Mouse (Mus musculus): Measurements from ENCODE around the gene Hcrtr2.

The Hcrtr2 gene

DNA sequence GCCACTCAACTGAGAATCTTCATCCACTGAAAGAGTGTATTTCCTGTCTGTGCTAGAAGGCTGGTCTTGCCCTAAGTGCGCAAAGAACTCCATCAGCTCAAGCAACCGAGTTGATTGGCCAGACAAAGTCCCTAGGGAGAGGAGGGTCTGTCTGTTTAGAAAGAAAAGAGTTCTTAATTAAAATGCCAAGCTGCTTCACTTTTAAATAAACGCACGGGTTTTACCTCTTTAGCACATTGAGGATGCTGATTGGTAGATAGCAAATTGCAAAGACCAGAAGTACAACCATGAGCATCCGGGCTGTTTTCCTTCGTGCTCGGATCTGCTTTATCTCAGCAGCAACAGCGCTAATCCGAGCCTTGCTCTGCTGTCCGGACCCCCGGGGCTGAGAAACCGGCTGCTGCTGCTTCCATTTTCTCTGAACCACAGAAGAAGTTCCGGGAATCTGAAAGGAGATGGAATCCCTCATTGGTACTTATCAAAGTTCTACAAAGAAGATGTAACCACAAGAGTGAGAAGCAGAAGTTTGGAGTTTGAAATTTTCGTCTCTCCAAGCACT is 87.6 kb downstream of the Hcrtr2 start:
- DNase-seq (ENCODE audit: low read depth, low spot score) = peak; percentile 9

- no peak for DNase-seq (ENCODE audit: low read depth, low spot score)
Observed at GRCm38 (mm10) chr9:76234899-76235298, 88.8 kb downstream of the Hcrtr2 start.

DNA sequence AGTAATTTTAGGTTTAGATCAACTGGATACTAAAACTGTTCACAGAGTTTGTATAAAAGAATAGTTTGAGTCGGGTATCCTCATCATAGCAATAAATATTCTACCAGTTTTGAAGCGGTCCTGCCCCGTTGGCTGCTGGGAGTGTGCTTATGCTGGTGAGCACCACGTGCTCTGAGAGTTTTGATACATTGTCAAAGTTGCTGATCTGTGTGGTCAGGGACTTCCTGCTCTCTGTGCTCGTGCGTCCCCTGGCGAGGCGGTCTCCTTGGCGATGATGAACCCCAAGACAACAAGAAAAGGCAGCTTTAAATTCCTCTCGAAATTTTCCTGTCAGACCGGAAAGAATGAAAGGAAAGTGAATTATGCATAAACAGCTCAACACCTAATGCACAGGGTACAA is 93.3 kb downstream of the Hcrtr2 start:
- DNase-seq (ENCODE audit: low read depth, low spot score) = peak; percentile 31

DNA sequence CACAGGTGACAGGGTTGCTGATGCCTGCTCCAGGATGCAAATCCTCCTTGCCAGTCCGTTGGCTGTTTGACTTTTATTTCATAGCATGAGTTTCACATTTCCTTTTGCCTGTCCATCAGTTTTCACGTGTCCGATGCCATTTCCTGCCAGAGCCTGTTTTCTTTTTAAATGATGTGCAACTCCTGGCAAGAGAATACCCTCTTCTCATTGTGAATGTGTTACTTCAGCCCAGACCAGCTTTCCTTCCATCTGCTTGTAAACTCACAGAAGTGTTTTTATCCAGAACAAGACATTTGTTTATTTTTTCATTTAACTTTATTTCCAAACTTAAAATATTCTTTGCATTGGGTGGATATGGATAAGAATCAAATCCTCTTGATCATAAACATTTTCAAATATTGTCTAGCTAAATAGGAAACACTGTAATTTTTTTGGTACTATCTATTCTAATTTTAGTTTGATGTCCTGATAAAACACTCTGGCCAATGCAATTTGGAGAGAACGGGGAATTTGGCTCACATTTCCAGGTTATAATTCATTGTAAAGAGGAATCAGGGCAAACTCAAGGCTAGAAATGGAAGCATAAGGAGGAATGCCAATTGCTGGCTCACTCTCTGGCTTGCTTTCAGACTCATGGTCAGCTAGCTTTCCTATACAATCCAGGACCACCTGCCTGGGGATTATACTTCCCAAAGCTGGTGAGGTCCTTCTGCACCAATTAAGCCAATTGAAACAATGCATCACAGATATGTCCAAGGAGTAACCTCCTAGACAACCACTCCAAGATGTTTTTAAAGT is 106.3 kb downstream of the Hcrtr2 start:
- no peak for DNase-seq (ENCODE audit: low read depth, low spot score)

DNA sequence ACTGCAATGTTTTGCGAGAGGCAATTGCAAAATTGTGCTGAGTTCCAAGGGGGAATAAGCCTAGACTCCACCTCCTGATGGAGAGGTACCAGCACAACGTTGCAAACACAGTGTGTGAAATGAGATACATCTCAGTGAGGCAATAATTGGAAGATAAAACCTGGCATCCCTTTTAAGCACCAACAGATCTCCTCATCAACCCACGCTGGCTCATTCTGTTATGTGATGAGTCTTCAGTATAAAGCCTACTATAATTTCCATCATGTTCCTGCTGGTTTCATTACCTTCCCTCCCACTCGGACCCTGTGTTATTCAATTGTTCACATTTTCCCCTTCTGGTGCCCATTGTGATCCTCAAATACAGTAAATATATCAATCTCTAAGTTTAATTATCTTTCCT is 109.0 kb downstream of the Hcrtr2 start:
- DNase-seq (ENCODE audit: low read depth, low spot score) = no peak

DNA sequence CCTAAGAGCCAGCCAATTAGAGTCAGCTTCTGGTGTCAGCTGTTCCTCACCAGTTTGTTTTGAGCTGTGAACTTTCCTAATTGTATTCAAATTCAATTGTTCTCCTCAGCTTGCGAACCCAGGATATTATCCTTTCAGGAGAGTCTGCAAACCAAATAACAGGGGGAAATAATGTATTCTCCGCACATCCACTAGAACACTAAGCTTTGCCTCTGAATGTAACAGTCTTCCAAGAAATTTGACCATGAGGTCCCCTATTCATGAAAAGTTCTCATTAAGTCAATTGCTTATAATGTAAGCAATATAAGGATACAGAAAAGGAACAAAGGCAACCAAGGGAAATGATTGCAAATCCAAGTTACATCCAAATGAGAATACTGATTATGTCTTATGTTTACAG is 110.1 kb downstream of the Hcrtr2 start, which contains the start of gene Gfral:
Gfral (minus strand) TSS at position 101 of the 400 bp plus-strand sequence.
- no peak for DNase-seq (ENCODE audit: low read depth, low spot score)

DNA sequence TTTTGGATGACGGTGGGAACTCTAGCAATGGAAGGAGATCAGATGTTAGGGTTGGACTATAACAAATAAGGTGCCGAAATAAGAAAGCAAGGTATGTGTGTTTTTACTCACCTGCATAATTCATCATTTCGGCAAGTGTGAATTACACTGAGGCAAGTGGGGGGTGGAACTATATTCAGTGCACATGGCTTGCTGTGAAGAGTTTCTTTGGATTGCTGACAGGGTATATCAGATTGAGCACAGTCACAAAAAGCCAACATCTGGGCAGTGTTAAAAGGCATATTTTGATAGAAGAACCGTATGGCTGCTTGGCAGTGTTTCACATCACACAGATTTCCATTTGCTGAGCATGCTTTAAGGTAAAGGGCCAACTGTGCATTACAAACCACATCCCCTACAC is 126.7 kb downstream of the Hcrtr2 start:
- DNase-seq (ENCODE audit: low read depth, low spot score) = no peak

- no peak for DNase-seq (ENCODE audit: low read depth, low spot score)
Observed at GRCm38 (mm10) chr9:76179221-76179620, 144.4 kb downstream of the Hcrtr2 start.
